Mouse (Mus musculus) CH12.LX (cell line): Measurements from ENCODE around the gene Gm9958. TPM values are rescaled to one million over a fixed set of nuclear protein-coding genes. Genes with fewer than 3 reads are reported as not detected.

Source experiments
- DNase-seq: peaks from one replicate; pipeline ENCODE4 v3.0.0-alpha.2; 2013; ENCODE audit errors: extremely low read depth
- H3K27ac ChIP-seq: 2 replicates; pipeline ENCODE4 v1.5.1; 2012; ENCODE audit warnings: low read depth, mild to moderate bottlenecking, control low read depth, moderate library complexity; ENCODE audit not compliant: insufficient read depth
- H3K27me3 ChIP-seq: replicated peaks from 2 replicates; pipeline ENCODE3; 2012; ENCODE audit warnings: inconsistent platforms
- H3K36me3 ChIP-seq, 2 experiments: replicated peaks in 1 of 2; 2 replicates each; pipeline versions ENCODE3 to v1.6.1; 2012; ENCODE audit warnings: inconsistent platforms in 1 of 2, low read length in 1 of 2, mild to moderate bottlenecking in 1 of 2, mixed read lengths in 1 of 2, moderate library complexity in 1 of 2; ENCODE audit not compliant: control insufficient read depth in 1 of 2, insufficient read depth in 1 of 2
- H3K4me1 ChIP-seq, 2 experiments: 2 replicates each; pipeline ENCODE4 v1.6.1; 2012; ENCODE audit warnings: inconsistent platforms in 1 of 2, moderate library complexity in 1 of 2; ENCODE audit not compliant: insufficient read depth in 2 of 2, control insufficient read depth in 1 of 2
- H3K4me2 ChIP-seq: 2 replicates; pipeline ENCODE4 v1.6.1; 2012; ENCODE audit warnings: low read depth, mild to moderate bottlenecking, control low read depth; ENCODE audit not compliant: poor library complexity, insufficient read depth, severe bottlenecking
- H3K4me3 ChIP-seq, 3 experiments: fragments of 150-350 bp in 1 of 3; sonication (generic) in 1 of 3; replicated peaks in 1 of 3; 2 replicates each; pipeline versions ENCODE3 to v1.5.1; 2011 to 2012; ENCODE audit warnings: low read depth in 2 of 3, low read length in 2 of 3, mild to moderate bottlenecking in 2 of 3, moderate library complexity in 2 of 3, control low read depth in 1 of 3, improper control_type of control experiment in 1 of 3, inconsistent platforms in 1 of 3, mixed read lengths in 1 of 3; ENCODE audit not compliant: poor library complexity in 1 of 3
- H3K79me2 ChIP-seq: replicated peaks from 2 replicates; pipeline ENCODE4 v1.6.1; 2012; ENCODE audit warnings: mild to moderate bottlenecking, moderate library complexity; ENCODE audit not compliant: control insufficient read depth, poor library complexity, insufficient read depth, severe bottlenecking; ENCODE audit errors: extremely low read depth
- H3K9ac ChIP-seq: 2 replicates; pipeline ENCODE4 v1.6.1; 2012; ENCODE audit warnings: low read depth, mild to moderate bottlenecking, control low read depth, moderate library complexity; ENCODE audit not compliant: insufficient read depth
- H3K9me3 ChIP-seq: replicated peaks from 2 replicates; pipeline ENCODE3; 2012; ENCODE audit warnings: low read length, inconsistent platforms, mixed read lengths
- BHLHE40 ChIP-seq: IDR thresholded peaks from 2 replicates; pipeline ENCODE4 v1.6.1; 2011; ENCODE audit warnings: mild to moderate bottlenecking, low read depth, low read length, improper control_type of control experiment
- CHD1 ChIP-seq: IDR thresholded peaks from 2 replicates; pipeline ENCODE4 v1.6.1; 2012; ENCODE audit warnings: low read depth, low read length, improper control_type of control experiment, inconsistent platforms
- CTCF ChIP-seq, 2 experiments: IDR thresholded peaks in 1 of 2; conservative IDR thresholded peaks in 1 of 2; 2 replicates each; pipeline ENCODE4 v1.5.1; 2011 to 2012; ENCODE audit warnings: low read depth in 2 of 2, low read length in 2 of 2, improper control_type of control experiment in 1 of 2, inconsistent platforms in 1 of 2, mild to moderate bottlenecking in 1 of 2, moderate library complexity in 1 of 2
- E2F4 ChIP-seq: IDR thresholded peaks from 2 replicates; pipeline ENCODE4 v1.6.1; 2011; ENCODE audit warnings: low read depth, low read length, improper control_type of control experiment; ENCODE audit not compliant: insufficient replicate concordance
- IRF4 ChIP-seq: IDR thresholded peaks from 2 replicates; pipeline ENCODE4 v1.6.1; 2014; ENCODE audit warnings: low read depth, mild to moderate bottlenecking, inconsistent platforms, low read length, improper control_type of control experiment
- MAFK ChIP-seq: IDR thresholded peaks from 2 replicates; pipeline ENCODE4 v1.6.1; 2011; ENCODE audit warnings: low read length, improper control_type of control experiment; ENCODE audit not compliant: insufficient replicate concordance
- MXI1 ChIP-seq: IDR thresholded peaks from 2 replicates; pipeline ENCODE4 v1.6.1; 2011; ENCODE audit warnings: mild to moderate bottlenecking, low read depth, low read length, improper control_type of control experiment
- NRF1 ChIP-seq: IDR thresholded peaks from 2 replicates; pipeline ENCODE4 v1.6.1; 2014; ENCODE audit warnings: low read depth, mild to moderate bottlenecking, inconsistent platforms, low read length, improper control_type of control experiment, moderate library complexity
- RAD21 ChIP-seq: IDR thresholded peaks from 2 replicates; pipeline ENCODE4 v1.6.1; 2011; ENCODE audit warnings: low read depth, mild to moderate bottlenecking, low read length, improper control_type of control experiment, moderate library complexity
- SMC3 ChIP-seq: IDR thresholded peaks from 2 replicates; pipeline ENCODE4 v1.6.1; 2011; ENCODE audit warnings: low read depth, low read length, improper control_type of control experiment
- TCF12 ChIP-seq: IDR thresholded peaks from 2 replicates; pipeline ENCODE4 v1.6.1; 2014; ENCODE audit warnings: low read depth, mild to moderate bottlenecking, inconsistent platforms, low read length, improper control_type of control experiment
- ZC3H11A ChIP-seq: IDR thresholded peaks from 2 replicates; pipeline ENCODE4 v1.6.1; 2012; ENCODE audit warnings: low read depth, mild to moderate bottlenecking, inconsistent platforms, low read length, improper control_type of control experiment
- dilution Hi-C: fragments of 300-500 bp; cut with MboI; formaldehyde crosslinking; loops from 2 replicates; pipeline ENCODE4 v1.14.3; 2020; ENCODE audit warnings: low sequenced_read_pairs; ENCODE audit not compliant: extremely low pct_unique_long_range_greater_than_20kb, extremely low pct_ligation_motif_present
- in situ Hi-C: fragments of 300-500 bp; cut with MboI; formaldehyde crosslinking; loops from 3 replicates; pipeline ENCODE4 v1.14.3; 2019; ENCODE audit warnings: low sequenced_read_pairs, low pct_ligation_motif_present, low pct_unique_long_range_greater_than_20kb, mixed read lengths
- polyA plus RNA-seq: library from polyadenylated mRNA; unstranded; fragments of >175 nt; gene quantifications from 2 replicates; pipeline ENCODE4 v1.2.1, GENCODE M21; 2012; ENCODE audit warnings: low read depth; ENCODE audit not compliant: insufficient read length
- total RNA-seq, 2 experiments: library from RNA; depleted of rRNA; stranded (reverse); fragments of 300-350 nt in 1 of 2; fragments of >200 nt in 1 of 2; gene quantifications; 2 replicates each; pipeline ENCODE4 v1.2.3; 2012 to 2014

Gene Gm9958
- total and polyA plus RNA-seq, 3 experiments = 1.2 to 1.3 (median 1.3) TPM

DNA sequence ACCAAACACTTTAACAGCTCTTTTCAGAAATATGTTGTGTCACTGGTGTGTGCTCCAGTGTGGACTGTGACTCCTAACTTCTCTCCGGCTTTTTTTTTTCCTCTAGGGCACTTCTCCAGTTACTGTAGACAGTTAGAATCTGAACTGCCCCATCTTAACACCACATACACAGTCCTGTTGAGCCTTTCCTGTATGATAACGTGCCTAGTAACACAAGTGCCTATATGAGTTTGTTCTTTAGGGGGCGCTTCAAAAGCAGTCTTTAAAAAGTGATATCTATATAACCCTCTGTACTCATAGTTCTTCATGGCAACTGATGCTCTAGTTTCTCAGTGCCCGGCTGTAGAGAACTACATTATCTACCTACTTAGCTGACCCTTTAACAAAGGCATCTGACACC lies 27.3 kb downstream of the Gm9958 start:
- dilution Hi-C loops = no loop called here
- Histone ChIP-seq H3K4me1 (no peaks in the 10 kb centered on the region), H3K4me2 (peak overlapping the region; percentile 21; the same call in 1 of the 2 replicates), H3K27me3 (no peaks in the 10 kb centered on the region), H3K79me2 (no peaks in the 10 kb centered on the region), H3K27ac (no peak overlapping the region), H3K4me3 (no peak overlapping the region), H3K9me3 (no peaks in the 10 kb centered on the region), H3K36me3 (no peaks in the 10 kb centered on the region), H3K9ac (no peak overlapping the region)
- TF ChIP-seq E2F4 (no peak), RAD21 (peak; percentile 6), SMC3 (no peak), MAFK (no peak), NRF1 (no peak), CTCF (conservative IDR thresholded peaks at IDR 0.05 in 1 of 2, IDR thresholded peaks at IDR 0.05 in 1 of 2; ENCODE audit: low read depth in 2 of 2, low read length in 2 of 2) (peak in 1 of 2 experiments; percentile 52; a peak in 2 of 4 replicates)
- in situ Hi-C loops = no loop called here
- DNase-seq = no peak

GRCm38 (mm10) chr5:90396817-90397216 lies 29.8 kb downstream of the Gm9958 start:
- H3K4me1 ChIP-seq = no peaks in the 10 kb centered on the region
- TF ChIP-seq NRF1 (no peak), TCF12 (no peak), MXI1 (no peak), BHLHE40 (no peak)
- no peak overlapping the region for H3K4me3 ChIP-seq
- no peak for DNase-seq
- H3K9ac ChIP-seq = no peak overlapping the region
- H3K4me2 ChIP-seq = no peak overlapping the region
- no peaks in the 10 kb centered on the region for H3K79me2 ChIP-seq
- H3K36me3 ChIP-seq = no peaks in the 10 kb centered on the region
- H3K9me3 ChIP-seq = no peaks in the 10 kb centered on the region
- H3K27ac ChIP-seq = no peak overlapping the region
- in situ Hi-C loops = no loop called here
- H3K27me3 ChIP-seq = no peaks in the 10 kb centered on the region
- dilution Hi-C loops = no loop called here

DNA sequence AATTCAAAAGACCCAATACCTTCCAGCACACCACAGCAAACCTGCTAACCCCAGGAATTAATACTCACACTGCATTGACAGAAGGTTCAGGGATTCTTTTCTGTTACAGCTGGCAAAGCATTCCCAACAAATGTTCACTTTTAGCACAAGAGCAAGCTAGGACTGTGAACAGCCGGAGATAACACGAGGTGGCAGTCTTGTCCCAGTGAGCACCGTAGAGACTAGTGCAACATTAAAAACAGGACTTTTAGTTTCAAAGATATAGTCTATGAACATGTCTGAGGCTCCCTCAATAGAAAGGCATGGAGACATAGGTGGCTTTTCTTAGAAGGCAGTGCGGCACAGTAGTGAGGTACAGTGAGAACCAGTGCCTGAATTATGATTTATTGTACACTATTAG lies 38.2 kb downstream of the Gm9958 start:
- Histone ChIP-seq H3K27me3 (no peaks in the 10 kb centered on the region), H3K9ac (no peak overlapping the region), H3K27ac (no peak overlapping the region), H3K79me2 (no peaks in the 10 kb centered on the region), H3K4me3 (no peak overlapping the region), H3K36me3 (no peaks in the 10 kb centered on the region), H3K9me3 (no peaks in the 10 kb centered on the region), H3K4me2 (no peak overlapping the region), H3K4me1 (no peaks in the 10 kb centered on the region)
- in situ Hi-C loops (no loop called here), dilution Hi-C loops (no loop called here)
- TF ChIP-seq BHLHE40 (no peak), CTCF (conservative IDR thresholded peaks at IDR 0.05 in 1 of 2, IDR thresholded peaks at IDR 0.05 in 1 of 2; ENCODE audit: low read depth in 2 of 2, low read length in 2 of 2) (peak in 1 of 2 experiments; percentile 83; a peak in 2 of 4 replicates), CHD1 (no peak), SMC3 (peak; percentile 76), RAD21 (peak; percentile 80), IRF4 (0 out of 2 replicates have a peak, but pooled peaks have one; percentile 14), ZC3H11A (peak; percentile 37; the same call in 1 of the 2 replicates)
- DNase-seq = no peak
